Mouse (Mus musculus): ENCODE measurements around the gene Vps25.

DNA sequence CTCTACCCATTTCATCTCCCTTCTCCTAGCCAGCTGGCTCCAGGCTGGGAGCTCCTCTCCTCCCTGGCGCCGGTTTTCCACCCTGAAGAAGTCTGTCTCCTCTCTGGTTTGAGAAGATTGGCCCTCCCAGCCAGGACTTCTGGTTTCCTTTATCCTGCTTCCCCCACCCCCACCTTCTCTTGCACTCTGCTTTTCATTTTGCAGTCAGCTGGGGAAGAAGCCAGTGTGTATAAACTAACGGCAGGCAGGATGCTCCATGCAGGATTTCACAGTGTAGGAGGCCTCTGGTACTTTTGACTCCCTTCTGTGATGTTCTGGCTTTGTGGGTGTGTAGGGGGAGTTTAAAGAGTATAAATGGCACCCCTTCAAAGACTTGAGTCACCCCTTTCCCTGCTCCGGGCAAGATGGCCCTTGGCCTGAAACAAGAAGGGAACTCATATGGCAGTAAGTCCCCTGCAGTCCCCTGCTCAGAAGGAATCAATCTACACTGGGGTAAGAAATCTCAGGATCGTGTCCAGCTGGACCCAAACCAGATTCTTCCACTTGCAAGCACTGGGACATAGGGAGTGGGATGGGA is 15.3 kb upstream of the Vps25 start:
- no peak for TF ChIP-seq NELFE (IDR thresholded peaks at IDR 0.05; ENCODE audit: low read depth, low read length)
- no peak for TF ChIP-seq MAX (IDR thresholded peaks at IDR 0.05; ENCODE audit: low read length)
- TF ChIP-seq CTCF (IDR thresholded peaks at IDR 0.05 in 2 of 3, conservative IDR thresholded peaks at IDR 0.05 in 1 of 3; ENCODE audit: control insufficient read depth in 1 of 3, insufficient read depth in 1 of 3, low read depth in 2 of 3, low read length in 3 of 3, poor library complexity in 1 of 3, severe bottlenecking in 1 of 3): no peak
- no peak for TF ChIP-seq ZC3H11A (IDR thresholded peaks at IDR 0.05; ENCODE audit: low read depth, low read length)
- TF ChIP-seq GABPA (IDR thresholded peaks at IDR 0.05; ENCODE audit: low read depth, low read length): no peak
- TF ChIP-seq TAL1 (IDR thresholded peaks at IDR 0.05; ENCODE audit: low read length): no peak
- TF ChIP-seq USF1 (IDR thresholded peaks at IDR 0.05; ENCODE audit: low read depth, low read length): no peak
- TF ChIP-seq CHD2 (IDR thresholded peaks at IDR 0.05; ENCODE audit: low read length): no peak
- no peak for TF ChIP-seq BHLHE40 (IDR thresholded peaks at IDR 0.05; ENCODE audit: borderline replicate concordance, low read depth, low read length)
- no peak for TF ChIP-seq TCF12 (IDR thresholded peaks at IDR 0.05; ENCODE audit: low read depth, low read length)
- no peak for TF ChIP-seq POLR2AphosphoS5 (IDR thresholded peaks at IDR 0.05; ENCODE audit: borderline replicate concordance, low read depth, low read length)
- no peak for TF ChIP-seq GATA1 (IDR thresholded peaks at IDR 0.05; ENCODE audit: low read depth, low read length)
- TF ChIP-seq HCFC1 (IDR thresholded peaks at IDR 0.05; ENCODE audit: low read depth, low read length): no peak
- TF ChIP-seq EP300 (IDR thresholded peaks at IDR 0.05; ENCODE audit: low read depth in 1 of 2, low read length in 2 of 2): no peak

Data from MEL (cell line).